Mouse (Mus musculus) layer of hippocampus, postnatal 36 days (tissue): ENCODE data around the gene Aldoc. TPM values are rescaled to one million over a fixed set of nuclear protein-coding genes. Genes with fewer than 3 reads are reported as not detected.

Experiments used
- DNase-seq, 2 experiments: peaks; one replicate each; pipeline ENCODE4 v3.0.0; 2022
- total RNA-seq, 2 experiments: library from RNA; stranded (reverse); gene quantifications; 2 replicates each; pipeline ENCODE4 v1.2.3; 2021

The Aldoc gene
- total RNA-seq, 2 experiments from 2014 or later = 781 to 864 TPM

DNA sequence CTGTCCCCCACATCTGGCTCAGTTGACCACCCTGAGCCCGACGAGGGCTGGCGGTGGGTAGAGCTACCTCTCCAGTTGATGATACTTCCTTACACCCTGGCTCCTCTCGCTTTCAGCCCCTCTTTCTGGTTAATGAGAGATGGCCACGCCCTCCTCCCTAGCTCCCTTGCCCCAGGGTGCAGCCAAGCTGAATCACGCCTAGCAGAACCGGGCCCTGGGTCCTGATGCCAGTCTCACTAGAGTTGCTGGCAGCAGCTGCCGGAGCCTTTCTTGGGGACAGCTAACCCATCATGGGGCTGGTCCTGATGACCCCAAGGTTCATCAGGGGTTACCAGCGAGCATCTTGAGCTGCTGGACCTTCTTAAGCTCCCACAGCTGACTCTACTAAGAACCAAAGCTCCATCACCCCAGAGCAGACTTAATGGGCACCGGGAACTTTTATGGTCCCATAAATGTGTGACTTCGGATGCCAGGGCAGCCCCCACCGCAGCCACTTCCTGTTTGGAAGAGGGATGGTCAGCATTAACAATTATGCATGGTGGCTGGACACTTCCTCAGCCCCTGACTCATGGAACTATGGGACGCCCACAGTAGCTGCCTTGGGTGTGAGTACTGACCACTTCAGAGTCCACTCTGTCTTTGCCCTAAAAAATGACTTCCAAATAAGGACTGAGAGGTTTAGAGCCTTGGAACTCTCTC is 40.7 kb downstream of the Aldoc start:
- no peak for DNase-seq

DNA sequence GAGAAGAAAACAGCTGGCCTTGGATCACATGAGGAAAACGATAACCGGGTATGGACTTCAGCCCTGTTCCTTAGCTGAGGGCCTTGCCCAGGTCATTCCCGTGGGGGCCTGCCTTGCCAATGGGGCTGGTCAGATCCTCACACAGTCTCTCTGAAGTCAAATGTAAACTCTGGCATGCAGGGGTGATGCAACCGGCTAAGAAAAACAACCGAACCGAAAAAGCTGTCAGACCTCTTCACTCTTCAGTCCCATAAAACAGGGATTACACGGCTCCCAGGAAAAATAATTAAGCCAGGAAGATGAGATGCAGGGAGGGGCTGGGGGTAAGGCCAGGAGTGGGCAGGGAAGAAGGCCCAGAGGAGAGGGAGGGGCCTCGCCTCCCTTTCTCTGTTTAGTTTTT is 41.3 kb downstream of the Aldoc start:
- DNase-seq = no peak

GRCm38 (mm10) chr11:78367456-78368225 is 44.9 kb downstream of the Aldoc start:
- no peak for DNase-seq

GRCm38 (mm10) chr11:78370389-78370788 is 47.6 kb downstream of the Aldoc start:
- no peak for DNase-seq

GRCm38 (mm10) chr11:78371711-78372110 is 48.9 kb downstream of the Aldoc start:
- DNase-seq = no peak

GRCm38 (mm10) chr11:78372166-78372565 is 49.4 kb downstream of the Aldoc start:
- no peak for DNase-seq

- DNase-seq = no peak
These were observed 49.8 kb downstream of the Aldoc start for GRCm38 (mm10) chr11:78372610-78373009.

- no peak for DNase-seq
These were observed 51.4 kb downstream of the Aldoc start for GRCm38 (mm10) chr11:78374147-78374546.

Other genes with a start within 250 kb of the Aldoc start
- 10 to 100 TPM; 19.8 to 21.2 TPM for gene Eral1, start 242.6 kb upstream of the Aldoc start, total RNA-seq
- gene Fam222b, start 228.3 kb upstream of the Aldoc start, total RNA-seq = 10 to 100 TPM; 29.5 to 33.0 TPM
- 10 to 100 TPM; 10.9 to 15.0 TPM for gene Traf4, start 157.4 kb upstream of the Aldoc start, total RNA-seq
- gene Nek8, start 146.3 kb upstream of the Aldoc start, total RNA-seq = 1 to 10 TPM; 2.4 to 2.5 TPM
- 10 to 100 TPM; 22.3 to 24.0 TPM for gene Tlcd1, start 146.3 kb upstream of the Aldoc start, total RNA-seq
- gene Rpl23a, start 139.4 kb upstream of the Aldoc start, total RNA-seq = 100 to 1,000 TPM; 714 to 715 TPM
- gene Rab34, start 134.5 kb upstream of the Aldoc start, total RNA-seq = 10 to 100 TPM; 26.8 to 28.5 TPM
- gene Proca1, start 129.6 kb upstream of the Aldoc start, total RNA-seq = 1 to 10 TPM; 3.6 to 5.7 TPM
- 10 to 100 TPM; 61.0 to 66.3 TPM for gene Sdf2, start 77.2 kb upstream of the Aldoc start, total RNA-seq
- gene Supt6, start 77.0 kb upstream of the Aldoc start, total RNA-seq = 100 to 1,000 TPM; 116 to 125 TPM
- 100 to 1,000 TPM; 194 to 217 TPM for gene 2610507B11Rik, start 61.2 kb upstream of the Aldoc start, total RNA-seq
- 1 to 10 TPM; 7.2 to 7.8 TPM for gene BC030499, start 32.1 kb upstream of the Aldoc start, total RNA-seq
- 10 to 100 TPM in 1 of 2 experiments, 1 to 10 TPM in 1; 6.9 to 10.1 TPM for gene Spag5, start 21.4 kb upstream of the Aldoc start, total RNA-seq
- gene Pigs, start 5.4 kb downstream of the Aldoc start, total RNA-seq = 10 to 100 TPM; 57.9 to 59.0 TPM
- gene Unc119, start 20.5 kb downstream of the Aldoc start, total RNA-seq = 10 to 100 TPM; 31.6 to 36.4 TPM
- not detected for gene Foxn1, start 63.6 kb downstream of the Aldoc start, total RNA-seq
- not detected for gene Slc13a2, start 99.2 kb downstream of the Aldoc start, total RNA-seq
- gene Slc46a1, start 142.7 kb downstream of the Aldoc start, total RNA-seq = 10 to 100 TPM in 1 of 2 experiments, 1 to 10 TPM in 1; 9.5 to 11.3 TPM
- gene Sarm1, start 174.8 kb downstream of the Aldoc start, total RNA-seq = 10 to 100 TPM; 39.9 to 41.1 TPM
- 10 to 100 TPM; 54.2 to 70.1 TPM for gene Vtn, start 176.1 kb downstream of the Aldoc start, total RNA-seq
- gene Sebox, start 180.5 kb downstream of the Aldoc start, total RNA-seq = 1 to 10 TPM; 4.5 to 4.9 TPM
- gene Tmem199, start 189.2 kb downstream of the Aldoc start, total RNA-seq = 10 to 100 TPM; 43.0 to 44.0 TPM
- 100 to 1,000 TPM; 116 to 121 TPM for gene Poldip2, start 189.2 kb downstream of the Aldoc start, total RNA-seq
- gene Tnfaip1, start 213.4 kb downstream of the Aldoc start, total RNA-seq = 10 to 100 TPM; 32.1 to 32.6 TPM
- 10 to 100 TPM; 75.1 to 79.0 TPM for gene Ift20, start 213.4 kb downstream of the Aldoc start, total RNA-seq
- 10 to 100 TPM; 11.1 to 12.7 TPM for gene Tmem97, start 227.8 kb downstream of the Aldoc start, total RNA-seq